Mouse (Mus musculus): ENCODE results near the gene Cd151. TPM values are rescaled to one million over a fixed set of nuclear protein-coding genes. Genes with fewer than 3 reads are reported as not detected.

Gene Cd151
- total and polyA plus RNA-seq, 3 experiments: 272 to 395 (median 334) TPM

- H3K27ac ChIP-seq: peak overlapping the region; percentile 97
- peaks cover 28% of the 10 kb centered on the region for H3K4me1 ChIP-seq (ENCODE audit: control insufficient read depth, insufficient read depth, low read length)
- H3K27me3 ChIP-seq (ENCODE audit: control insufficient read depth, insufficient read depth, low read length): no peaks in the 10 kb centered on the region
- H3K4me3 ChIP-seq: peak overlapping the region; percentile 83
- H3K9ac ChIP-seq (ENCODE audit: low read depth, low read length): peak overlapping the region; percentile 75
- TF ChIP-seq POLR2A (IDR thresholded peaks at IDR 0.05; ENCODE audit: insufficient read depth, low read depth, low read length) (peak; percentile 91), EP300 (IDR thresholded peaks at IDR 0.05; ENCODE audit: insufficient read depth, low read depth, low read length) (peak; percentile 90; the same call in 1 of the 2 replicates), CTCF (IDR thresholded peaks at IDR 0.05) (no peak)
- H3K79me2 ChIP-seq (replicated peaks; ENCODE audit: control insufficient read depth, insufficient read depth, low read length): no peaks in the 10 kb centered on the region; the same call in 1 of the 2 replicates
- 41% methylated on average over 12 of the region's 12 CpGs for WGBS
- intact Hi-C loops (cut with DNase I): no loop called here
- DNase-seq: peak; percentile 81 to 86
- H3K36me3 ChIP-seq (ENCODE audit: control insufficient read depth, insufficient read depth, low read length): peaks cover 2% of the 10 kb centered on the region; the same call in 1 of the 2 replicates
Measured at GRCm38 (mm10) chr7:141463824-141464602, 3.2 kb upstream of the Cd151 start.

DNA sequence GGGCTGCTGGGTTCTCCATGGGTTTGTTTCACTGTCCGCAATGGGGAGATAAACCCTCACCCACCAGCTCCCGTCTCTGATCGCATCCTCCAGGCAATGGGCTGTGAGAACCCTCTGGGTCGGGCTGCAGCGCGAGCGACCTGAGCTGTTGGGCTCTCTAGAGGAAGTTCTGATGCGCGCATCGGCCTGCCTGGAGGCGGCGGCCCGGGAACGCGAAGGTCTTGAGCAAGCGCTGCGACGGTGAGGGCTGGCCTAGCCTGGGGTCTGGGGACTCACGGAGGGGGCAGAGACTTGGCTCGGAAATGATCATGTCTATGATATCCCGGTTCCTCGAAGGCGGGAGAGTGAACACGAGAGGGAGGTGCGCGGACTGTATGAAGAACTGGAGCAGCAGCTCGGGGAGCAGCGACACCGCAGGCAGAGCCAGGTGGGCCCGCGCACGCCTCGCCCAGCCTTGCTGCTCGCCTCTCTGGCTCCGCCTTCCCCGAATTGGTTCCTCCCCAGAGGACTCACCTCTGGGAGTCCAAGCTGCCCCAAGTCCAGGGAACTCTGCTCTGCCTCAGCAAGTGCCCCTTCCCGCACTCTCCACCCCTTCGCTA, 2.5 kb upstream of the Cd151 start:
- Histone ChIP-seq H3K27me3 (ENCODE audit: control insufficient read depth, insufficient read depth, low read length) (no peaks in the 10 kb centered on the region), H3K27ac (peak overlapping the region; percentile 97), H3K36me3 (ENCODE audit: control insufficient read depth, insufficient read depth, low read length) (peaks cover 2% of the 10 kb centered on the region; the same call in 1 of the 2 replicates), H3K9ac (ENCODE audit: low read depth, low read length) (peak overlapping the region; percentile 75), H3K4me1 (ENCODE audit: control insufficient read depth, insufficient read depth, low read length) (peaks cover 32% of the 10 kb centered on the region), H3K4me3 (peak overlapping the region; percentile 52), H3K79me2 (replicated peaks; ENCODE audit: control insufficient read depth, insufficient read depth, low read length) (no peaks in the 10 kb centered on the region; the same call in 1 of the 2 replicates)
- TF ChIP-seq CTCF (IDR thresholded peaks at IDR 0.05): no peak
- no peak for TF ChIP-seq EP300 (IDR thresholded peaks at IDR 0.05; ENCODE audit: insufficient read depth, low read depth, low read length)
- TF ChIP-seq POLR2A (IDR thresholded peaks at IDR 0.05; ENCODE audit: insufficient read depth, low read depth, low read length): 0 out of 2 replicates have a peak, but pooled peaks have one; percentile 31
- intact Hi-C loops (cut with DNase I): no loop called here
- 31% methylated on average over 38 of the region's 38 CpGs for WGBS
- peak in 1 of 2 experiments; percentile 62 for DNase-seq

- DNase-seq: peak in 1 of 2 experiments; percentile 59
- peak overlapping the region; percentile 52; the same call in 1 of the 2 replicates for H3K4me3 ChIP-seq
- TF ChIP-seq POLR2A (IDR thresholded peaks at IDR 0.05; ENCODE audit: insufficient read depth, low read depth, low read length) (no peak), CTCF (IDR thresholded peaks at IDR 0.05) (no peak), EP300 (IDR thresholded peaks at IDR 0.05; ENCODE audit: insufficient read depth, low read depth, low read length) (no peak)
- peak overlapping the region; percentile 63 for H3K27ac ChIP-seq
- no peaks in the 10 kb centered on the region for H3K27me3 ChIP-seq (ENCODE audit: control insufficient read depth, insufficient read depth, low read length)
- H3K9ac ChIP-seq (ENCODE audit: low read depth, low read length): peak overlapping the region; percentile 32
- no peaks in the 10 kb centered on the region; the same call in 1 of the 2 replicates for H3K79me2 ChIP-seq (replicated peaks; ENCODE audit: control insufficient read depth, insufficient read depth, low read length)
- H3K36me3 ChIP-seq (ENCODE audit: control insufficient read depth, insufficient read depth, low read length): peaks cover under 1% of the 10 kb centered on the region; the same call in 1 of the 2 replicates
- H3K4me1 ChIP-seq (ENCODE audit: control insufficient read depth, insufficient read depth, low read length): peaks cover 26% of the 10 kb centered on the region
- intact Hi-C loops (cut with DNase I): no loop called here
- 39% methylated on average over 10 of the region's 10 CpGs for WGBS
Measured at GRCm38 (mm10) chr7:141465388-141466044, 1.7 kb upstream of the Cd151 start.

DNA sequence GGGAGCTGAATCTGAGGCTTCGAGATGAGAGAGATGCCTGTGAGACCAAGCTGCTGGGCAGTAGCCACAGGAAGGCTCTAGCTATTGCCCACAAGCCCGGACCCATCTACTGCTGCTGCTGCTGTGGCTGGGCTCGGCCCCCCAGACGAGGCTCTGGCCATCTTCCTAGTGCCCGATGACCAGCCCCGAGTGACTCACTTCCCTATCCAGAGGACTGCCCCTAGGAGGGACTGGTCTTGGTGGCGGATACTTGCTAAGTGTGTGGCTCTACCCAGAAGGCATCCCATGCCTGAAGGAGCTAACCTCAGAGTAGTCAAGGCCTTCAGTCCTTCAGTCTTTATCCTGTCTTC, 1.2 kb upstream of the Cd151 start:
- TF ChIP-seq EP300 (IDR thresholded peaks at IDR 0.05; ENCODE audit: insufficient read depth, low read depth, low read length): no peak
- peak; percentile 47; the same call in 1 of the 2 replicates for TF ChIP-seq POLR2A (IDR thresholded peaks at IDR 0.05; ENCODE audit: insufficient read depth, low read depth, low read length)
- Histone ChIP-seq H3K4me1 (ENCODE audit: control insufficient read depth, insufficient read depth, low read length) (peaks cover 23% of the 10 kb centered on the region), H3K27ac (peak overlapping the region; percentile 63), H3K36me3 (ENCODE audit: control insufficient read depth, insufficient read depth, low read length) (no peaks in the 10 kb centered on the region; the same call in 1 of the 2 replicates), H3K4me3 (no peak overlapping the region), H3K27me3 (ENCODE audit: control insufficient read depth, insufficient read depth, low read length) (no peaks in the 10 kb centered on the region), H3K79me2 (replicated peaks; ENCODE audit: control insufficient read depth, insufficient read depth, low read length) (no peaks in the 10 kb centered on the region; the same call in 1 of the 2 replicates), H3K9ac (ENCODE audit: low read depth, low read length) (0 out of 2 replicates have a peak overlapping the region, but pooled peaks have one; percentile 6)
- intact Hi-C loops (cut with DNase I): no loop called here
- 34% methylated on average over 7 of the region's 7 CpGs for WGBS
- peak; percentile 61 to 72 for DNase-seq

GRCm38 (mm10) chr7:141466607-141467148, 514 bp upstream of the Cd151 start:
- Histone ChIP-seq H3K36me3 (ENCODE audit: control insufficient read depth, insufficient read depth, low read length) (no peaks in the 10 kb centered on the region; the same call in 1 of the 2 replicates), H3K4me3 (peak overlapping the region; percentile 82), H3K9ac (ENCODE audit: low read depth, low read length) (peak overlapping the region; percentile 37), H3K27me3 (ENCODE audit: control insufficient read depth, insufficient read depth, low read length) (no peaks in the 10 kb centered on the region), H3K79me2 (replicated peaks; ENCODE audit: control insufficient read depth, insufficient read depth, low read length) (no peaks in the 10 kb centered on the region; the same call in 1 of the 2 replicates), H3K4me1 (ENCODE audit: control insufficient read depth, insufficient read depth, low read length) (peaks cover 23% of the 10 kb centered on the region), H3K27ac (peak overlapping the region; percentile 98)
- no peak for DNase-seq
- TF ChIP-seq CTCF (IDR thresholded peaks at IDR 0.05) (no peak), POLR2A (IDR thresholded peaks at IDR 0.05; ENCODE audit: insufficient read depth, low read depth, low read length) (no peak), EP300 (IDR thresholded peaks at IDR 0.05; ENCODE audit: insufficient read depth, low read depth, low read length) (no peak)
- 60% methylated on average over 10 of the region's 10 CpGs for WGBS
- intact Hi-C loops (cut with DNase I): no loop called here

Measured in heart, adult 2 months (tissue).